Mouse (Mus musculus) heart, embryonic 14.5 days (tissue): ENCODE measurements around the gene Tspan33. TPM values are rescaled to one million over a fixed set of nuclear protein-coding genes. Genes with fewer than 3 reads are reported as not detected.
A peak's percentile ranks its signal among the peaks of the same experiment; 100 is the strongest.

Experiments
- ATAC-seq: fragments of 200-750 bp; cut with Nextera tagmentation; 2 replicates; pipeline ENCODE4 v1.8.0; 2017; ENCODE audit warnings: low read depth, moderate TSS enrichment; ENCODE audit not compliant: insufficient number of reproducible peaks, insufficient read depth, low FRiP score
- H3K27ac ChIP-seq, 2 experiments: fragments of 200-500 bp in 1 of 2; fragments of 300-500 bp in 1 of 2; sonication (generic) in 1 of 2; replicated peaks in 1 of 2; 2 replicates each; pipeline ENCODE4 v1.5.1; 2012 to 2014; ENCODE audit warnings: low read depth in 2 of 2, low read length in 2 of 2, control low read depth in 1 of 2, mild to moderate bottlenecking in 1 of 2, mixed read lengths in 1 of 2; ENCODE audit not compliant: control insufficient read depth in 1 of 2, insufficient read depth in 1 of 2
- H3K27me3 ChIP-seq: fragments of 300-500 bp; sonication (generic); 2 replicates; pipeline ENCODE4 v1.6.1; 2014; ENCODE audit warnings: mild to moderate bottlenecking, low read length, control low read depth; ENCODE audit not compliant: control insufficient read depth, insufficient read depth
- H3K36me3 ChIP-seq: fragments of 300-500 bp; sonication (generic); 2 replicates; pipeline ENCODE4 v1.6.1; 2014; ENCODE audit warnings: mild to moderate bottlenecking, control low read depth, low read length, mixed read lengths; ENCODE audit not compliant: control insufficient read depth, insufficient read depth
- H3K4me1 ChIP-seq, 2 experiments: fragments of 200-500 bp in 1 of 2; fragments of 300-500 bp in 1 of 2; sonication (generic) in 1 of 2; 2 replicates each; pipeline ENCODE4 v1.6.1; 2012 to 2014; ENCODE audit warnings: low read length in 2 of 2, control low read depth in 1 of 2, mixed read lengths in 1 of 2; ENCODE audit not compliant: control insufficient read depth in 2 of 2, insufficient read depth in 2 of 2
- H3K4me2 ChIP-seq: fragments of 300-500 bp; sonication (generic); 2 replicates; pipeline ENCODE4 v1.6.1; 2014; ENCODE audit warnings: mild to moderate bottlenecking, low read length
- H3K4me3 ChIP-seq, 2 experiments: fragments of 200-500 bp in 1 of 2; fragments of 300-500 bp in 1 of 2; sonication (generic) in 1 of 2; 2 replicates each; pipeline ENCODE4 v1.5.1; 2012 to 2014; ENCODE audit warnings: low read length in 2 of 2, mild to moderate bottlenecking in 2 of 2, control low read depth in 1 of 2, low read depth in 1 of 2, moderate library complexity in 1 of 2; ENCODE audit not compliant: control insufficient read depth in 1 of 2, insufficient read depth in 1 of 2
- H3K9ac ChIP-seq: fragments of 300-500 bp; sonication (generic); 2 replicates; pipeline ENCODE4 v1.6.1; 2014; ENCODE audit warnings: mild to moderate bottlenecking, low read length
- H3K9me3 ChIP-seq: fragments of 300-500 bp; sonication (generic); 2 replicates; pipeline ENCODE4 v1.6.1; 2016; ENCODE audit warnings: low read length, control low read depth; ENCODE audit not compliant: control insufficient read depth
- WGBS: fragments of 180-500 bp; shearing (Covaris S2); extraction: QIAGEN DNeasy Blood & Tissue Kit; methylation state at CpG from one replicate; pipeline ENCODE4 v1.1.7; 2014; 5-methylcytosine and 5-hydroxymethylcytosine counted together
- polyA plus RNA-seq: library from polyadenylated mRNA; unstranded; fragments of >200 nt; fragmentation: Nextera tagmentation; extraction: Ambion mirVana; gene quantifications from 2 replicates; pipeline ENCODE4 v1.2.1, GENCODE M21; 2014

Gene Tspan33
- polyA plus RNA-seq, 1 experiment from 2014 or later, result 2.4 TPM

DNA sequence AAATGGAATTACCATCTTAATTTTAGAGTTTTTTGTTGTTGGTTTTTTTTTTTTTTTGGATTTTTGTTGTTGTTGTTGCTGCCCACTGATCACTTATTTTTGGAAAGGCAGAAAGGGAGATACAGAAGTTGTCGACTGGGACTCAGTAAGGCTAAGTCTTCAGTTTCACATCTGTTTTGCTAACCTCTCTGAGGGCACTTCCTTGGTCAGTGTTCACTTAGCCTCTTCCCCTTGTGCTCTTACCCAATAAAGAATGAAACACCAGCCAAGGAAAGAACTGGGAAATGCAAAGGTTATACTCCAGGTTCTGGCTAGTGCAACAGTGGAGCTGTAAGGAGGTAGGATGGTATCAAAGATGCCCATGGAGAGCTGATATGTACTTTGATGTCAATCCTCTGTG, 35.5 kb downstream of the Tspan33 start:
- ATAC-seq, result no peak
- Histone ChIP-seq H3K9me3 (no peaks in the 10 kb centered on the region), H3K4me1 (no peaks in the 10 kb centered on the region), H3K36me3 (no peaks in the 10 kb centered on the region), H3K27me3 (no peaks in the 10 kb centered on the region), H3K4me2 (no peak overlapping the region), H3K27ac (no peak overlapping the region), H3K4me3 (no peak overlapping the region), H3K9ac (no peak overlapping the region)
- WGBS, result 65% methylated on average over 1 of the region's 1 CpGs

DNA sequence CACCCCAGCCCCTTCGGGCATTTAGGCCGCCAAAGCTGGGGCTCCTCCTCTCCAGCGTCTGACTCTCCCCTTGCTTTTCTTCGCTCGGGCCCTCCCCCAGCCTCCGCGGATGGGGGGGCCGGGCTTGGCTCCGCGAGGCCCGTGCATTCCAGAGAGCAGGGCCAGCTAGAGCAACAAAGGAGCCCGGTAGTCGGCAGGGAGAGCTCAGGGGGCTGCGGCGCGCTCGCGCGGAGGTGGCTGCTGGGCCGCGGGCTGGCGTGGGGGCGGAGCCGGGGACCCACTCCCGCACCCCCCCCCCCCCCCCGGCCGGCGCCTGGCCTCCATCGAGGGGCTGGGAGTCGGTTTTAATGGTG, 41.3 kb downstream of the Tspan33 start, which contains the start of gene Smo:
Gene Smo, plus strand, starts transcription at position 168 of the 353 bp plus-strand sequence.
- Histone ChIP-seq H3K27ac (peak within 1 kb of the TSS; percentile 91 to 96), H3K9me3 (no peaks in the 10 kb centered on the region), H3K27me3 (no peaks in the 10 kb centered on the region), H3K9ac (peak within 1 kb of the TSS; percentile 96), H3K36me3 (peaks cover 9% of the 10 kb centered on the region), H3K4me2 (peak within 1 kb of the TSS; percentile 89), H3K4me1 (peaks cover 12% of the 10 kb centered on the region in 2 experiments; a peak in 2 of 4 replicates), H3K4me3 (peak within 1 kb of the TSS; percentile 77 to 96)
- under 1% methylated on average over 24 of the region's 30 CpGs for WGBS
- peak; percentile 96 for ATAC-seq

DNA sequence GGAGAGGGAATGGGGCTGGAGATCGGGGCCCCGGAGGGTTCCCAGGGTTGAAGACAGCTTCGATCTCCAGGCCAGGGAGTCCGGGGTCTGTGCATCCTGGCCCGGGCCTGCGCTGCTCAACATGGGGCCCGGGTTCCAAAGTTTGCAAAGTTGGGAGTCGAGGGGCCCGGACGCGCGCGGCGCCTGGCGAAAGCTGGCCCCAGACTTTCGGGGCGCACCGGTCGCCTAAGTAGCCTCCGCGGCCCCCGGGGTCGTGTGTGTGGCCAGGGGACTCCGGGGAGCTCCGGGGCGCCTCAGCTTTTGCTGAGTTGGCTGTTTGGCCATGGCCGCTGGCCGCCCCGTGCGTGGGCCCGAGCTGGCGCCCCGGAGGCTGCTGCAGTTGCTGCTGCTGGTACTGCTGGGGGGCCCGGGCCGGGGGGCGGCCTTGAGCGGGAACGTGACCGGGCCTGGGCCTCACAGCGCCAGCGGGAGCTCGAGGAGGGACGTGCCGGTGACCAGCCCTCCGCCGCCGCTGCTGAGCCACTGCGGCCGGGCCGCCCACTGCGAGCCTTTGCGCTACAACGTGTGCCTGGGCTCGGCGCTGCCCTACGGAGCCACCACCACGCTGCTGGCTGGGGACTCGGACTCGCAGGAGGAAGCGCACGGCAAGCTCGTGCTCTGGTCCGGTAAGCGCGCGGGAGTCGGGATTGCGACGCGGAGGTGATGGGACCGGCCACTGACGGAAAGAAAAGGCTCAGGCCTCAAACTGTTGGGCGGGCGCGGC, 41.8 kb downstream of the Tspan33 start:
- Histone ChIP-seq H3K4me2 (peak overlapping the region; percentile 89), H3K4me3 (peak overlapping the region; percentile 77 to 96), H3K9ac (peak overlapping the region; percentile 96), H3K27me3 (no peaks in the 10 kb centered on the region), H3K4me1 (peaks cover 12% of the 10 kb centered on the region in 2 experiments; a peak in 2 of 4 replicates), H3K27ac (peak overlapping the region; percentile 91 to 96), H3K9me3 (no peaks in the 10 kb centered on the region), H3K36me3 (peaks cover 9% of the 10 kb centered on the region)
- ATAC-seq, result peak; percentile 71
- WGBS, result under 1% methylated on average over 67 of the region's 75 CpGs

DNA sequence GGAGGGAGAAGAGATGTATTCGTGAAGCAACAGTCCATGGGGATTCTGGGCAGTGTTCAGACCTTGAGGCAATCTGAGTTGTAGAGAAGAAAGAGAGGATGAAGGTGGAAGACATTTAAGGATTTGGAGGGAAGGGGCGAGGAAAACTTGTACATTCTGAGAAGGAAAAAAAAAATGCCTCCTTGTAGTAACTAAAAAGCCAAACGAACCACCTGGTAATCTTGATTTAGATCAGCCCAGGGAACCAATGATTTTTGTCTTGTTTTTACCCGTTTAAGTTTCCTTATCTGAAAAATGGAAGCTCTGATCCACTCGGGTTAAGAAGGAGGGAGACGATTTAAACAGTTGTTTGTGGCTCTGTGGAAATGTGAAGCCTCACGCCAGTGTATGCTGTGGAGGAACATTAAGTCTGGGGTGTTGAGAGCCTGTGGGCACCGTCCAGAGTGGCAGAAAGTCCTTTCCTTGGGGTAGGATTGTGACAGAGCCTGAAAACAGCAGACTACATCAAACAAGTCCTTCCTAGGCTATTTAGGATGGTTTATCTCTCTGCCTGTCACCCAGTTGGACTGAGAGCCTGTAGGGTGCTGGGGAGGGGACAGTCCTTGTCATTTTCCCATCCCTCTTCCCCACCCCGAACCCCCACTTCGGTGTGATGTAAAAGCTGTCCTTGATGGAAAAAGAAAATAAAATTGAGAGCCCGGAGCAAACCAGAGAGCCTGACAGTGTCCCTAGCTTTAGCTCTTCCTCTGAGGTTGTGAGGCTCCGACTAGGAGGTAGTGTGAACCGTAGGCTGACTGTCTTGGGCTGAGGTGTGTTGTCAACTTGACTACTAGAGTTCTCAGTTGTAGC, 42.8 kb downstream of the Tspan33 start:
- H3K9ac ChIP-seq, result peak overlapping the region; percentile 96
- H3K36me3 ChIP-seq, result peaks cover 9% of the 10 kb centered on the region
- H3K9me3 ChIP-seq, result no peaks in the 10 kb centered on the region
- H3K27me3 ChIP-seq, result no peaks in the 10 kb centered on the region
- peak overlapping the region; percentile 89 for H3K4me2 ChIP-seq
- peak overlapping the region; percentile 91 to 96 for H3K27ac ChIP-seq
- peaks cover 12% of the 10 kb centered on the region in 2 experiments; a peak in 2 of 4 replicates for H3K4me1 ChIP-seq
- H3K4me3 ChIP-seq, result peak overlapping the region; percentile 77 to 96
- ATAC-seq, result no peak
- 13% methylated on average over 13 of the region's 13 CpGs for WGBS

DNA sequence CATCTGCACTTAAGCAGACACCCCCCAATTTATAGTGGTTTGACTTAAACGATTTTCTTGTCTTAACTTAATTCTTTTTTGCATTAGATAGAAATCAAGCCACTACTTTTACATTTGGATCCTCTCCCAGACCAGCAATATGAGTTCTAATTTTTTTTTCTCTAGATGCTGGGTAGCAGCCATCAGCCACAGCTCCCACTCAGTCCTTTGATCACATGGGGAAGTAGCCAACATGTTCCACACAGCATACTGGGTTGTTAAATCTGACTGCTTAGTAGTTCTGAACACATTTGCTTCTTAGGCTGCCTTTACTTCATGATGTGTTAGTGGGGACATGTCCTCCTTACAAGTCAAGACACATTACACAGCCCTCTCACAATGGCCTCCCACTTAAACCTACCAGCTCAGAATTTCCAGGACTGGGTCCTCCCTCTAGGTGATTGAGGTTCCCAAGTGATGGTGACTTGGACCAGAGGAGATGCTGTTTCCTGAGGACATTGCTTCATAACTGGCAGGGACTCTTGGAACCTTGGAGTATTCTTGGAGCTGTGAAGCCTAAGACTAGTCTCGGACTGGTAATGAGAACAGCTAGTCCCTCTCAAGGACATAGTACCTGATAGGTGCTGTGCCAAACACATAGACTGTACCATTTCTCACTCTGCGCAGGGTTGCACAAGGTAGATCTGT, 57.6 kb downstream of the Tspan33 start:
- Histone ChIP-seq H3K36me3 (peaks cover 35% of the 10 kb centered on the region), H3K27ac (no peak overlapping the region), H3K9me3 (peaks cover 12% of the 10 kb centered on the region), H3K4me2 (no peak overlapping the region), H3K4me1 (no peaks in the 10 kb centered on the region), H3K4me3 (no peak overlapping the region), H3K9ac (no peak overlapping the region), H3K27me3 (no peaks in the 10 kb centered on the region)
- WGBS, result 88% methylated on average over 3 of the region's 3 CpGs
- no peak for ATAC-seq

DNA sequence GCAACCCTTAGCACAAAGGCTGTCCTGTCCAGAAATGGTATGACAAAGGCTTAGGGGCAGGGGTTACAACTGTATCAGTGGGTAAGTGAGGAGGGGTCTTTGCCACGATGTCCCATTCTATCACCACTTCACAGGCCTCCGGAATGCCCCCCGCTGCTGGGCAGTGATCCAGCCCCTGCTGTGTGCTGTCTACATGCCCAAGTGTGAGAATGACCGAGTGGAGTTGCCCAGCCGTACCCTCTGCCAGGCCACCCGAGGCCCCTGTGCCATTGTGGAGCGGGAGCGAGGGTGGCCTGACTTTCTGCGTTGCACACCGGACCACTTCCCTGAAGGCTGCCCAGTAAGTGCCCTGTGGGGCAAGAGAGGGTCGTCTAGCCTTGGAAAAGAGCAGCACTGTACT, 59.3 kb downstream of the Tspan33 start:
- no peak for ATAC-seq
- H3K27ac ChIP-seq, result no peak overlapping the region
- peaks cover 53% of the 10 kb centered on the region for H3K36me3 ChIP-seq
- 88% methylated on average over 11 of the region's 11 CpGs for whole genome bisulfite sequencing
- H3K9ac ChIP-seq, result no peak overlapping the region
- no peaks in the 10 kb centered on the region for H3K4me1 ChIP-seq
- peaks cover 6% of the 10 kb centered on the region for H3K9me3 ChIP-seq
- H3K27me3 ChIP-seq, result no peaks in the 10 kb centered on the region
- no peak overlapping the region for H3K4me3 ChIP-seq
- no peak overlapping the region for H3K4me2 ChIP-seq

DNA sequence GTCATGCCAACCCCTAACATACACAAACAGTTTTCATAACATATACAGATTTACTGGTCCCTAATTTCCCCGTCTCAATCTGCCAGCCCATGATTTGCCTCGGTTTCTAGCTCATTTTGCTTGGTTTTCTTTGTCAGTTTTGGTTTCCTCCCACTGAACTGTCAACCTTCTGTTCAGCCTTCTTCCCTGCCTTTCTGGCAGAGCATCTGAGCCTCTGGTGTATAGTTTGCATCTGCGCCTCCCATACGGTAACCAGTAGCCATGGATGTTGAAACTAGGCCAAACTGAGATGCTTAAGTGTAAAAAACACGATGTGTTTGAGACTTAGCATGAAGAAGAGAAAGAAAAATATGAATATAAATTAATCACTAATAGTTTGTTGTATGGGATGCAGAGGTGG, 62.0 kb downstream of the Tspan33 start:
- Histone ChIP-seq H3K36me3 (peaks cover 70% of the 10 kb centered on the region), H3K9ac (no peak overlapping the region), H3K27ac (no peak overlapping the region), H3K27me3 (no peaks in the 10 kb centered on the region), H3K4me2 (no peak overlapping the region), H3K9me3 (no peaks in the 10 kb centered on the region), H3K4me3 (no peak overlapping the region), H3K4me1 (no peaks in the 10 kb centered on the region)
- whole genome bisulfite sequencing, result 94% methylated on average over 5 of the region's 5 CpGs
- no peak for ATAC-seq
